Mouse (Mus musculus): ENCODE measurements around the gene Etnk1. TPM values are rescaled to one million over a fixed set of nuclear protein-coding genes. Genes with fewer than 3 reads are reported as not detected.
"Not testable (repeated sequence)": the region's sequence is repeated elsewhere in the genome, so short reads cannot be mapped to it uniquely, and the experiment has no call there.

The Etnk1 gene
- polyA plus RNA-seq, 1 experiment, result 174 TPM

DNA sequence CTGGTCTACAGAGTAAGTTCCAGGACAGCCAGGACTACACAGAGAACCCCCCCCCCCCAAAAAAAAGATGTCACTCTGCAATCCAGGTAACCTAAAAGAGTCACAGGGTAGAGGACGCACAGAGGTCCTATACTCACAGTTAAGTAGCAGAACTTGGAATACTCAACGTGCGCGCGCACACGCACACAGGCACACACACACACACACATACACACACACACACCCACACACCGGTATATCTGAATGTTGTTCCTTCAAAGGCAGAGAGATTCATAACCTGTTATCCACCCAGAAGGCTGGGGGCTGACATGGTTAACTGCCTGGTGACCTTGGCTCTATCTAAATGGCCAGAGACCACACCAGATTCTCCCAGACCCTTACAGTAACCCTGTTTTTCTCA lies 30.3 kb upstream of the Etnk1 start:
- no peaks in the 10 kb centered on the region for H3K4me1 ChIP-seq (ENCODE audit: control insufficient read depth, insufficient read depth, low read length)
- H3K4me3 ChIP-seq (ENCODE audit: insufficient read depth, low read length), result no peak overlapping the region
- H3K27ac ChIP-seq (ENCODE audit: insufficient read depth, low read length), result no peak overlapping the region
- no peak for TF ChIP-seq POLR2A (IDR thresholded peaks at IDR 0.05; ENCODE audit: extremely low read depth, insufficient read depth, low read length)
- TF ChIP-seq CTCF (IDR thresholded peaks at IDR 0.05; ENCODE audit: extremely low read depth, insufficient read depth, low read length), result no peak

DNA sequence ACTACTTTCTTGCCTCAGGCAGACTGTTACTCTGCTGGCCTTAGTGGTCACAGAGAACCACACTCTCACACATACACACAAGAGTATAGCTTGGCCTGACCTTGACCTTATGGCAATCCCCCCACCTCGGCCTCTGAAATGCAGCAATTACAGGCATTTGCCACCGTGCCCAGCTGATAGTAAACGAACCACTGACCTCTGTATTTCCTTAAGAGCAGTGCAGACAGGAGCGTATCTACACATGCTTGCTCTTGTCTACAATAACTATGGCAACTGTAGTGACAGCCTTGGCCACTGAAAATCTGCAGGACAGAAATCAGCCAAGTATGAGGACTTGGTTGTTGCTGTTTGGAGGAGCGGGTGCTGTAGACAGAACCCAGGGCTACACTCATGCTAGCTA lies 29.7 kb upstream of the Etnk1 start:
- H3K4me3 ChIP-seq (ENCODE audit: insufficient read depth, low read length), result no peak overlapping the region
- TF ChIP-seq CTCF (IDR thresholded peaks at IDR 0.05; ENCODE audit: extremely low read depth, insufficient read depth, low read length) (no peak), POLR2A (IDR thresholded peaks at IDR 0.05; ENCODE audit: extremely low read depth, insufficient read depth, low read length) (no peak)
- H3K4me1 ChIP-seq (ENCODE audit: control insufficient read depth, insufficient read depth, low read length), result no peaks in the 10 kb centered on the region
- H3K27ac ChIP-seq (ENCODE audit: insufficient read depth, low read length), result no peak overlapping the region

DNA sequence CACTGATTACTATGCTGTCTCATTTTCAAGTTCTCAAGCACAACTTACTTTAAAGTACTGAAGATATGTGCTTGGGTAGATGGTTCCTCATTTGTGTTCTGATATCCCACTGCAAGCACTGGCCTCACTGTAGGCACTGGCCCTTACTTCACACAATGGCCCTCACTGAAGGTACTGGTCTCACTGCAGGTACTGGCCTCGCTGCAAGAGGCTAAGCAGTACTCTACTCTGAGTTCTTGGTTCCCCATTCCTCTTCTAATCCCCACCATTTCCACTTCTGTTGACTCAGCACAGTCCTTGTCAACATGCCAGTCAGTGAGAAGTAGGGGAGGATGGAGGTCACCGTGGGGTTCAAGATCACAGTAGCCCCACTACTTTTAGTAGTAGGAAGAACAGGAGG lies 27.6 kb upstream of the Etnk1 start:
- no peak overlapping the region for H3K4me3 ChIP-seq (ENCODE audit: insufficient read depth, low read length)
- no peaks in the 10 kb centered on the region for H3K4me1 ChIP-seq (ENCODE audit: control insufficient read depth, insufficient read depth, low read length)
- H3K27ac ChIP-seq (ENCODE audit: insufficient read depth, low read length), result no peak overlapping the region
- TF ChIP-seq POLR2A (IDR thresholded peaks at IDR 0.05; ENCODE audit: extremely low read depth, insufficient read depth, low read length) (no peak), CTCF (IDR thresholded peaks at IDR 0.05; ENCODE audit: extremely low read depth, insufficient read depth, low read length) (no peak)

DNA sequence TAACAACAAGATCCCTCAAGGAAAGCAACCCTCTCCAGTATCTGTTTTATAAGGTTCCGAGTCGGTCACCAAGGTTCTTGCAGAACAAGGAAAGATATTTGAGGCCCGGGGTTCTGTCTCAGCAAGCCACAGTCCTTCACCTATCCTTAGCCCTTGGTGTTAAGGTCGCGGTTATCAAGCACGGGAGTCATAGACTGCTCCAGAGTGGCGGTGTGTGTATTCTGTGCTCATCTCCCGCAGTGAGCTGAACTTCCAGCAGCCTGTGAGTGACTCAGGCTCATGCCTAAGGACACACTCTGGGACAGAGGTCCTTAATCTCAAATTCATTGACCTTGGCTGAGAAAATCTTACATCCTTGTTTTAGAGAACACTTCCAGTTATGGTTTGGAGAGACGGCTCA lies 26.1 kb upstream of the Etnk1 start:
- no peak for TF ChIP-seq POLR2A (IDR thresholded peaks at IDR 0.05; ENCODE audit: extremely low read depth, insufficient read depth, low read length)
- no peak for TF ChIP-seq CTCF (IDR thresholded peaks at IDR 0.05; ENCODE audit: extremely low read depth, insufficient read depth, low read length)
- Histone ChIP-seq H3K4me1 (ENCODE audit: control insufficient read depth, insufficient read depth, low read length) (no peaks in the 10 kb centered on the region), H3K4me3 (ENCODE audit: insufficient read depth, low read length) (no peak overlapping the region), H3K27ac (ENCODE audit: insufficient read depth, low read length) (no peak overlapping the region)

DNA sequence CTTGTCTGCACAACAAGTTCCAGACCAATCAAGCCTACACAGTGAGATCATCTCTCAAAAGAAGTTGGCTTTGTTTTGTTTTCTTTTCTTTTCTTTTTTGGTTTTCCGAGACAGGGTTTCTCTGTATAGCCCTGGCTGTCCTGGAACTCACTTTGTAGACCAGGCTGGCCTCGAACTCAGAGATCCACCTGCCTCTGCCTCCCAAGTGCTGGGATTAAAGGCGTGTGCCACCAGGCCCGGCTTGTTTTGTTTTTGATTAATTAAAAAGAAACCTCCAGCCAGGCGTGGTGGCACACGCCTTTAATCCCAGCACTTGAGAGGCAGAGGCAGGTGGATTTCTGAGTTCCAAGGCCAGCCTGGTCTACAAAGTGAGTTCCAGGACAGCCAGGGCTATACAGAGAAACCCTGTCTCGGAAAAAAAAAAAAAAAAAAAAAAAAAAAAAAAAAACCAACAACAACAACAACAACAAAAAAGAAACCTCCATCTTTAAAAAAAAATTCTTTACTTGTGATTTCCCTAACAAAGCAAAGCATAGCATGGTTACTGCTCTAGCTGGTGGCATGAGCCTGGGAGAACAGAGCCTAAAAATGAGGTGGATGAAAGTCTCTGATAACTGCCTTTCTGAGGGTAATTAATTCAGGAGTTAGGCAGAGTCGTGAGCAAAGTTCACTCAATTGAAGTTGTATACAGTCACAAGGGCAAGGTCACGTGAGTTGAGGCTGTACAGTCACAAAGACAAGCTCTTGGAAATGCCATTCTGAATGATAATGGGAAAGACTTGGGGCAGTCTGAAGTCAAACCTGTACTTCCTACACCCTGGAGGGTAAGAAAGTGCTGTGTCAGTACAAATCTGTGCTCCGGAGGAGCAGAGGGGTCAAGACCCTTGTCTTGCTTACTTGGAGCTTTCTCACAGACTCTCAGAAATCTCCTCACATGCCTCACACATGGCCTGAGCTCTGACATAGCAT lies 25.1 kb upstream of the Etnk1 start:
- not testable (repeated sequence) for H3K4me3 ChIP-seq (ENCODE audit: insufficient read depth, low read length); H3K4me1 ChIP-seq (ENCODE audit: control insufficient read depth, insufficient read depth, low read length); H3K27ac ChIP-seq (ENCODE audit: insufficient read depth, low read length)

DNA sequence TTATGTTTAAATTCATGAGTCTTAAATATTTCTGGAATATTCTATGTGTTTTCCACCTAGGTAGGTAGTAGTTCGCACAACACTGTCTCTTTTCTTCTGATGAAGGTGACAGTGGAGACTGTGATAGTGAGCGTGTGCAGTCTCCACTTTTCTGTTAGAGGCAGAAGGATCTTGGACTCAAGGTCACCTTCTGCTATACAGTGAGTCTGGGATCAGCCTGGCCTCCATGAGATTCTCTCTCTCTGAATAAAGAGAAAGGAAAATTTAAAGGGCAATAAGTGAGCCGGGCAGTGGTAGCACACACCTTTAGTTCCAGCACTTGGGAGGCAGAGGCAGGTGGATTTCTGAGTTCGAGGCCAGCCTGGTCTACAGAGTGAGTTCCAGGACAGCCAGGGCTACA lies 24.2 kb upstream of the Etnk1 start:
- no peak overlapping the region for H3K4me3 ChIP-seq (ENCODE audit: insufficient read depth, low read length)
- no peak overlapping the region for H3K27ac ChIP-seq (ENCODE audit: insufficient read depth, low read length)
- TF ChIP-seq CTCF (IDR thresholded peaks at IDR 0.05; ENCODE audit: extremely low read depth, insufficient read depth, low read length), result no peak
- TF ChIP-seq POLR2A (IDR thresholded peaks at IDR 0.05; ENCODE audit: extremely low read depth, insufficient read depth, low read length), result no peak
- no peaks in the 10 kb centered on the region for H3K4me1 ChIP-seq (ENCODE audit: control insufficient read depth, insufficient read depth, low read length)

DNA sequence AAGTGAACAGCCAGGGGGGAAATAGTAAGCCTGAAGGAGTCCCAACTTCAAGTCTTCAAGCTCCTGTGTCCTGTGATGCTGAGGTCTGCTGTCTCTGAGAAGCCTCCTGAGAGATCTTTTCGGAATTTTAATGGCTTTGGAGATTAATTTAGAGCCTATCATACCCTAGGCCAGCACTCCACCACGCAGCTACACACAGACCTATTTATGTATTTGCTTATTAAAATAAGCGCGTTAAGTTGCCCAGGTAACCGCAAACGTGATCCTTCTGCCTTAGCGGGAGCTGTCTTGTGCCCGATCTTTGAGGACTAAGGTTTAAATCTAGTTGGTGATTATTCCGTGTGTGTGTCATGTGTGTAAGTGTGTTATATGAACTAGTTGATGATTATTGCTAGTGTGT lies 23.7 kb upstream of the Etnk1 start:
- Histone ChIP-seq H3K4me1 (ENCODE audit: control insufficient read depth, insufficient read depth, low read length) (no peaks in the 10 kb centered on the region), H3K27ac (ENCODE audit: insufficient read depth, low read length) (no peak overlapping the region), H3K4me3 (ENCODE audit: insufficient read depth, low read length) (peak overlapping the region; percentile 31; the same call in 1 of the 2 replicates)
- TF ChIP-seq CTCF (IDR thresholded peaks at IDR 0.05; ENCODE audit: extremely low read depth, insufficient read depth, low read length) (no peak), POLR2A (IDR thresholded peaks at IDR 0.05; ENCODE audit: extremely low read depth, insufficient read depth, low read length) (no peak)

DNA sequence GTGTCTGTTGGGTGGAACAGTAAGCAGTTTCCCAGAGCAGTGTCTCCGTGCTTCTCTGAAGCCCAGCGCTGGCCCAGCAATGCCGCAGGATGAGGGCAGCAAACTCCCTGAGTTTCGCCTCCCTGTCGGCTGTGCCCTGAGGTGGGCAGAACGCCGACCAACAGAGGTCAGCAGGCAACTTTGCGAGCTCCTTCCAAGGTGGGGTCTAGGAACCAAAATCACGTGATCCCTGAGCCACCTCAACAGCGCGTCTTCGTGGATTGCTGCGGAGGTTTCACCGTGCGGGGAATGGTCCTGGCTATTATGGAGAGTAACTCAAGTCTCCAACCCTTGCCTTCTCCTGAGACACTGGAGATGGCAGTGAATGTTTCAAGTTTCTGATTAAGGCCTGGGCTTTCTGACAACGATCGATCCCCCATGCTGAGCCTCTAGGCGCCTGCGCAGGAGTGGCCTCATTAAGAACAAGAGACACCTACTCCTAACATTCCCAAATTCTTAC lies 23.2 kb upstream of the Etnk1 start:
- Histone ChIP-seq H3K4me3 (ENCODE audit: insufficient read depth, low read length) (peak overlapping the region; percentile 31), H3K4me1 (ENCODE audit: control insufficient read depth, insufficient read depth, low read length) (no peaks in the 10 kb centered on the region), H3K27ac (ENCODE audit: insufficient read depth, low read length) (no peak overlapping the region)
- TF ChIP-seq POLR2A (IDR thresholded peaks at IDR 0.05; ENCODE audit: extremely low read depth, insufficient read depth, low read length) (no peak), CTCF (IDR thresholded peaks at IDR 0.05; ENCODE audit: extremely low read depth, insufficient read depth, low read length) (no peak)

DNA sequence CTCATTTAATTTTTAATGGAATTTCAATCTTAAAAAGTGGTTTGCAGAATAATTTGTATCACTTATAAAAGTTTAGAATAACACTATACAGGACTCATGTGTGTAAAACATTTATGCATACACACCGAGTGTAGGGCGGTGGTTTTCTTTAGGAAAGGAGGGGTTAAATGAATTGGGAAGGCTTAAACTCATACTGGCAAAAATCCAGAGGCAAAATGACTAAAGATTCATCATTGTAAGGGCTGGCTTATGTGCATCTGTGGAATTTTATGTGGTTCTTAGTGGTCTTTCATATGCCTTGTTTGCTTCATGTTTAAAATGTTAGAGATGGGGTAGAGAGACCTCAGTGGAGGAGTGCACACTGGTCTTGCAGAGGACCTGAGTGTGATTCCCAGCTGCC lies 22.5 kb upstream of the Etnk1 start:
- H3K4me3 ChIP-seq (ENCODE audit: insufficient read depth, low read length), result no peak overlapping the region
- H3K27ac ChIP-seq (ENCODE audit: insufficient read depth, low read length), result no peak overlapping the region
- TF ChIP-seq POLR2A (IDR thresholded peaks at IDR 0.05; ENCODE audit: extremely low read depth, insufficient read depth, low read length), result no peak
- TF ChIP-seq CTCF (IDR thresholded peaks at IDR 0.05; ENCODE audit: extremely low read depth, insufficient read depth, low read length), result no peak
- no peaks in the 10 kb centered on the region for H3K4me1 ChIP-seq (ENCODE audit: control insufficient read depth, insufficient read depth, low read length)

DNA sequence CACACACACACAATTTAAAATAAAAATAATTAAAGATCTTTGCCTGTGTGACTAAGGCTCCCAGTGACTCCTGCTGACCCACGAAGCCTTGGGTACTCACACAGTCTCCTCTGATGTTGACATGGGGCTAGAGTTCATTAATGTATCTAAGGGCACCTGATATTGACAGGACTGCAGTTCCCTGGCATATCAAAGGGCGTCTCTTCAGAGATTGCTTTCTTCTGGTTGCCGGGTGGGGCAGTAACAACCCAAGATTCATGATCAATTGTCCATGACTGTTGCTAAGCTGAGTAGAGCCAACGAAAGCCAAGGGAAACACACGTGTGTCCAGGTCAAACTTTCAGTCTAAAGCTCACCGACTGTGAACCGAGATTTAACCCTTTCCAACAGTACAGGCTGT lies 22.0 kb upstream of the Etnk1 start:
- no peak overlapping the region for H3K27ac ChIP-seq (ENCODE audit: insufficient read depth, low read length)
- no peak for TF ChIP-seq CTCF (IDR thresholded peaks at IDR 0.05; ENCODE audit: extremely low read depth, insufficient read depth, low read length)
- TF ChIP-seq POLR2A (IDR thresholded peaks at IDR 0.05; ENCODE audit: extremely low read depth, insufficient read depth, low read length), result no peak
- H3K4me1 ChIP-seq (ENCODE audit: control insufficient read depth, insufficient read depth, low read length), result no peaks in the 10 kb centered on the region; the same call in 1 of the 2 replicates
- H3K4me3 ChIP-seq (ENCODE audit: insufficient read depth, low read length), result no peak overlapping the region
